Mouse (Mus musculus): ENCODE results near the gene Cd1d1.

Gene Cd1d1

GRCm38 (mm10) chr3:86960656-86961394 is 38.4 kb downstream of the Cd1d1 start:
- DNase-seq (ENCODE audit: low read depth) = peak; percentile 45

DNA sequence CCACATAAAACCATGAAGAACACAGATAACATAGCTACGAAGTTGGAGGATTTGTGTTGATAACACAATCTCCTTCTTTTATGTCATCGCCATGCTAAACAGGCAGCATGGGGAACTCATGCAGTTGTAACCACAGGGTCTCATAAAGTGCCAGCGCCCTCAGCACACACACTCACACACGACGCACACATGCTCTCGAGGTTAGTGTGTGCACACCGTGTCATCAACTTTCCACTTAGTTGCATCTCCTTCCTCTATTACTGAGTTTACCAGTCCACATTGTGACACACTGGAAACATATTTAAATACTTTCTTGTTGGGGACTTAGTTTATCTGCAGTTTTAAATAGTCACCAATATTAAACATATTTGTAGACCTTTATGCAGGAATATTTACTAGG is 40.2 kb downstream of the Cd1d1 start:
- DNase-seq (ENCODE audit: low read depth) = no peak

DNA sequence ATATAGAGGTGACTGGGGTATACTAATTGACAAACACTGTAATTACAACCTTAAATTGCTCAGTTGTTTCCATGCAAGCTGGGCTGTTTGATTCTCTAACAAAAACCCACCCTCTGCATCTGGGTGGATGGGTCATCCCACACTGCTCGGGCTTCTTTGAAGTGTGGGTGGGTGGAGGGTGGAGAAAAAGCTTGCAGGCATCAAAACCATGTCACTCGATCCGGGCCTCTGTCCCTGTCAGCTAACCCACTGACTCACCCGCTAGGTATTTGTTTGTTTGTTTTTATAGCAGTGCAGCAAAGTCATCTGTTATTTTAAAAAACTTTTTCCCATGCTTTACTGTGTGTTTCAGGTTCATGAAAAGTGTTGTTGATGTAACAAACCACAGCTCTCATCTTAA is 43.9 kb downstream of the Cd1d1 start:
- no peak for DNase-seq (ENCODE audit: low read depth)

DNA sequence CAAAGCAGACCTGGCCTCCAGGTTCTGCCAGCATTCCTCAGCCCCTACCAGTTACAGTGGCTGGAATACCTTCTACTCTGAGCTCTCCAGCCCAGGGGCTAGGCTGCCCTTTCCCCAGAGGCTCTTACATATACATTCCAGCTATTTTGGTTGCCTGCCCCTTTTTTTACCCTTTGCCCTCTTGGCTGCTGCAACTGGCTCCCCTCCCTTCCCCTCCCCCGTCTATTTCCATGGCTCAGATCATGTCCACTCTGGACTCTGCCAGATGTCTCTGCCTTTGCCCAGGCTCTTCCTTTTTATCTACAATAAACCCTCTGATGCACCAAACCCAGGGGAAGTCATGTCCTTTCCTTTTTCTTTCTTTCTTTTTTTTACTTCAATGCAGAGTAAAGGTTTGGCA is 44.7 kb downstream of the Cd1d1 start:
- no peak for DNase-seq (ENCODE audit: low read depth)

- DNase-seq (ENCODE audit: low read depth) = no peak
Observed at GRCm38 (mm10) chr3:86953819-86954218, 45.4 kb downstream of the Cd1d1 start.

GRCm38 (mm10) chr3:86950652-86951051 is 48.6 kb downstream of the Cd1d1 start:
- no peak for DNase-seq (ENCODE audit: low read depth)

All from naive thymus-derived CD4-positive, alpha-beta T cell, adult 2 months (primary cell).